8 mouse cellular contexts compared by ENCODE assay signal in genomic region chr2:116216418-116216817, GRCm38 (mm10).
DNase-seq lines count a peak whose midpoint lies in the region; ATAC-seq and TF ChIP-seq lines count a peak whose summit lies in the region.
"Had no signal": no experiment of that assay in that cellular context is flagged by ENCODE, and none has a peak within 500 bp of the region (broad histone marks: within the 10 kb centered on the region; RNA-seq: fewer than 3 reads in every experiment).

No protein-coding gene starts in this region.

- H3K4me2 ChIP-seq in liver, embryonic 14.5 days (ENCODE audit: low read depth), result no peak overlapping the region
- H3K4me2 ChIP-seq: lung, embryonic 15.5 days had no signal

- DNase-seq in left cerebral cortex, adult 18-20 months (ENCODE audit: low spot score in 2 of 2), result peak; percentile 11 to 12
- no peak for DNase-seq in left cerebral cortex, postnatal 25 days (ENCODE audit: low spot score in 2 of 2)
- DNase-seq in ES-E14 (ENCODE audit: low read depth, low spot score), result peak; percentile 47
- DNase-seq in adrenal gland, postnatal 14 days, result peak; percentile 49
- no peak for DNase-seq in liver, embryonic 14.5 days (ENCODE audit: low read depth in 3 of 3, low spot score in 3 of 3)
- no peak for DNase-seq in cerebellum, postnatal 36 days

- H3K9me3 ChIP-seq in ES-E14 (ENCODE audit: control insufficient read depth, insufficient read depth, low read depth, low read length), result no peaks in the 10 kb centered on the region
- no peaks in the 10 kb centered on the region for H3K9me3 ChIP-seq in liver, embryonic 14.5 days (ENCODE audit: control insufficient read depth, low read length)
- H3K9me3 ChIP-seq: lung, embryonic 15.5 days had no signal

- in situ Hi-C loops in ES-E14 (cut with MboI; ENCODE audit: low sequenced_read_pairs in 2 of 2, unreplicated experiment in 2 of 2), result loop anchor here in 1 of 2 experiments (10.0 kb wide), 1 partner anchor 608 kb away; no protein-coding TSS in a partner anchor

- no peak for TF ChIP-seq EP300 in liver, embryonic 14.5 days (IDR thresholded peaks at IDR 0.05; ENCODE audit: low read depth)

- H3K27me3 ChIP-seq in liver, embryonic 14.5 days (ENCODE audit: control insufficient read depth, insufficient read depth, low read length), result no peaks in the 10 kb centered on the region
- H3K27me3 ChIP-seq: lung, embryonic 15.5 days had no signal

- ATAC-seq in liver, embryonic 14.5 days (ENCODE audit: insufficient read depth), result no peak
- no peak for ATAC-seq in inflammation-experienced regulatory T-cells, adult 6 months

- intact Hi-C loops in left cerebral cortex, postnatal 25 days (cut with DNase I), result no loop called here

- H3K27ac ChIP-seq in ES-E14 (ENCODE audit: insufficient read depth, low read depth, low read length, poor library complexity, severe bottlenecking), result no peak overlapping the region
- no peak overlapping the region for H3K27ac ChIP-seq in liver, embryonic 14.5 days
- H3K27ac ChIP-seq: lung, embryonic 15.5 days had no signal

- no peak overlapping the region for H3K4me3 ChIP-seq in ES-E14 (ENCODE audit: insufficient read depth in 1 of 2, low read depth in 1 of 2, low read length in 2 of 2, poor library complexity in 1 of 2, severe bottlenecking in 1 of 2)
- no peak overlapping the region for H3K4me3 ChIP-seq in liver, embryonic 14.5 days (ENCODE audit: insufficient read depth in 1 of 2, low read depth in 2 of 2, low read length in 2 of 2)
- H3K4me3 ChIP-seq: lung, embryonic 15.5 days had no signal

- 48% methylated on average over 7 of the region's 7 CpGs for WGBS in liver, embryonic 14.5 days (ENCODE audit: insufficient replicate concordance)

- H3K9ac ChIP-seq in ES-E14 (ENCODE audit: insufficient read depth, low read depth, low read length, poor library complexity, severe bottlenecking), result no peak overlapping the region
- H3K9ac ChIP-seq in liver, embryonic 14.5 days (replicated peaks), result no peak overlapping the region
- H3K9ac ChIP-seq: lung, embryonic 15.5 days had no signal

- H3K36me3 ChIP-seq in ES-E14 (ENCODE audit: control insufficient read depth, insufficient read depth, low read length, poor library complexity, severe bottlenecking), result no peaks in the 10 kb centered on the region
- H3K36me3 ChIP-seq in liver, embryonic 14.5 days (replicated peaks; ENCODE audit: control insufficient read depth, insufficient read depth, low read depth), result no peaks in the 10 kb centered on the region
- H3K36me3 ChIP-seq: lung, embryonic 15.5 days had no signal

- TF ChIP-seq CTCF in liver, embryonic 14.5 days (IDR thresholded peaks at IDR 0.05; ENCODE audit: low read depth), result peak; percentile 57

- H3K4me1 ChIP-seq in ES-E14 (ENCODE audit: control insufficient read depth in 2 of 2, insufficient read depth in 2 of 2, low read length in 2 of 2, poor library complexity in 1 of 2), result no peaks in the 10 kb centered on the region
- H3K4me1 ChIP-seq in liver, embryonic 14.5 days (replicated peaks; ENCODE audit: control insufficient read depth in 2 of 2, insufficient read depth in 2 of 2, low read length in 1 of 2), result no peaks in the 10 kb centered on the region
- H3K4me1 ChIP-seq: lung, embryonic 15.5 days had no signal

TF ChIP-seq in ES-E14, 5 proteins besides CTCF, POLR2A, EP300 and RAD21:
- TF ChIP-seq MAFK (IDR thresholded peaks at IDR 0.05; ENCODE audit: insufficient read depth, low read depth, low read length) (no peak), CHD2 (IDR thresholded peaks at IDR 0.05; ENCODE audit: low read depth, low read length) (no peak), ZNF384 (IDR thresholded peaks at IDR 0.05; ENCODE audit: low read depth, low read length) (0 out of 2 replicates have a peak, but pooled peaks have one; percentile 30), ZC3H11A (IDR thresholded peaks at IDR 0.05; ENCODE audit: borderline replicate concordance, low read depth, low read length) (peak; percentile 91), HCFC1 (IDR thresholded peaks at IDR 0.05; ENCODE audit: borderline replicate concordance, insufficient read depth, low read length) (no peak)

Comparison
In these comparisons a context has a peak if more than half of its experiments do, and no peak if none do; other contexts are left out.
1. DNase-seq: peak in left cerebral cortex, adult 18-20 months (2 of 2), ES-E14 (single experiment) and adrenal gland, postnatal 14 days (single experiment); none in left cerebral cortex, postnatal 25 days (0 of 2), liver, embryonic 14.5 days (0 of 3) and cerebellum, postnatal 36 days (0 of 2).